Mouse (Mus musculus) gastrocnemius, adult 2 months (tissue): ENCODE data around the gene Btbd8. TPM values are rescaled to one million over a fixed set of nuclear protein-coding genes. Genes with fewer than 3 reads are reported as not detected.

ENCODE experiments used
- DNase-seq: peaks from one replicate; pipeline ENCODE4 v3.0.0; 2022
- H3K27ac ChIP-seq: fragments of 200-600 bp; 2 replicates; pipeline ENCODE4 v1.8.1; 2022; ENCODE audit warnings: mild to moderate bottlenecking
- H3K4me3 ChIP-seq: fragments of 200-600 bp; 2 replicates; pipeline ENCODE4 v1.8.1; 2022; ENCODE audit warnings: mild to moderate bottlenecking, moderate library complexity
- CTCF ChIP-seq: fragments of 200-600 bp; IDR thresholded peaks from 2 replicates; pipeline ENCODE4 v1.8.1; 2022; ENCODE audit warnings: antibody characterized with exemption, mild to moderate bottlenecking, moderate library complexity
- intact Hi-C: fragments of 180-260 bp; cut with DNase I; formaldehyde crosslinking; loops from one replicate; pipeline ENCODE4 v1.15.1; 2025
- total RNA-seq, 2 experiments: library from RNA; stranded (reverse); gene quantifications; 2 replicates each; pipeline ENCODE4 v1.2.3; 2021

Btbd8 gene
- total RNA-seq, 2 experiments from 2014 or later, result 5.5 to 8.5 TPM

- no peak for DNase-seq
- intact Hi-C loops, result no loop called here
- H3K4me3 ChIP-seq, result no peak within 1 kb of the TSS
- TF ChIP-seq CTCF, result no peak
- peak within 1 kb of the TSS; percentile 31; the same call in 1 of the 2 replicates for H3K27ac ChIP-seq
Measured at GRCm38 (mm10) chr5:107507321-107507720, 69.5 kb downstream of the Btbd8 start, which contains the start of gene Gm42669. Gm42669 (plus strand) TSS chr5:107507621.

- peak overlapping the region; percentile 88 for H3K27ac ChIP-seq
- peak overlapping the region; percentile 61 for H3K4me3 ChIP-seq
- no peak for TF ChIP-seq CTCF
- DNase-seq, result peak; percentile 62
- intact Hi-C loops, result no loop called here
Measured at GRCm38 (mm10) chr5:107510503-107510902, 72.7 kb downstream of the Btbd8 start.

- Histone ChIP-seq H3K4me3 (no peak overlapping the region), H3K27ac (peak overlapping the region; percentile 88)
- intact Hi-C loops, result no loop called here
- TF ChIP-seq CTCF, result no peak
- no peak for DNase-seq
Measured at GRCm38 (mm10) chr5:107511326-107511725, 73.5 kb downstream of the Btbd8 start.

- intact Hi-C loops, result no loop called here
- TF ChIP-seq CTCF, result peak; percentile 68
- Histone ChIP-seq H3K4me3 (no peak overlapping the region), H3K27ac (no peak overlapping the region)
- DNase-seq, result peak; percentile 64
Measured at GRCm38 (mm10) chr5:107513583-107513982, 75.8 kb downstream of the Btbd8 start.

GRCm38 (mm10) chr5:107515453-107515852 lies 77.7 kb downstream of the Btbd8 start:
- Histone ChIP-seq H3K4me3 (no peak overlapping the region), H3K27ac (no peak overlapping the region)
- DNase-seq, result no peak
- intact Hi-C loops, result no loop called here
- no peak for TF ChIP-seq CTCF

GRCm38 (mm10) chr5:107516087-107516486 lies 78.3 kb downstream of the Btbd8 start:
- TF ChIP-seq CTCF, result no peak
- intact Hi-C loops, result no loop called here
- Histone ChIP-seq H3K4me3 (no peak overlapping the region), H3K27ac (no peak overlapping the region)
- no peak for DNase-seq

GRCm38 (mm10) chr5:107518602-107519001 lies 80.8 kb downstream of the Btbd8 start:
- no peak for DNase-seq
- Histone ChIP-seq H3K27ac (no peak overlapping the region), H3K4me3 (no peak overlapping the region)
- intact Hi-C loops, result no loop called here
- no peak for TF ChIP-seq CTCF

GRCm38 (mm10) chr5:107521386-107521785 lies 83.6 kb downstream of the Btbd8 start:
- DNase-seq, result no peak
- intact Hi-C loops, result no loop called here
- H3K4me3 ChIP-seq, result no peak overlapping the region; the same call in 1 of the 2 replicates
- peak overlapping the region; percentile 71 for H3K27ac ChIP-seq
- TF ChIP-seq CTCF, result no peak

- no peak for TF ChIP-seq CTCF
- intact Hi-C loops, result no loop called here
- H3K4me3 ChIP-seq, result peak overlapping the region; percentile 43
- peak; percentile 62 for DNase-seq
- H3K27ac ChIP-seq, result peak overlapping the region; percentile 71
Measured at GRCm38 (mm10) chr5:107521897-107522296, 84.1 kb downstream of the Btbd8 start.

GRCm38 (mm10) chr5:107524281-107524680 lies 86.5 kb downstream of the Btbd8 start:
- TF ChIP-seq CTCF, result no peak
- Histone ChIP-seq H3K4me3 (no peak overlapping the region), H3K27ac (no peak overlapping the region)
- intact Hi-C loops, result no loop called here
- no peak for DNase-seq

GRCm38 (mm10) chr5:107528856-107529255 lies 91.1 kb downstream of the Btbd8 start:
- H3K4me3 ChIP-seq, result no peak overlapping the region
- H3K27ac ChIP-seq, result no peak overlapping the region
- TF ChIP-seq CTCF, result no peak
- intact Hi-C loops, result no loop called here
- DNase-seq, result no peak

GRCm38 (mm10) chr5:107533590-107533989 lies 95.8 kb downstream of the Btbd8 start:
- no peak for TF ChIP-seq CTCF
- DNase-seq, result no peak
- Histone ChIP-seq H3K4me3 (no peak overlapping the region), H3K27ac (no peak overlapping the region)
- intact Hi-C loops, result no loop called here

- intact Hi-C loops, result no loop called here
- no peak for DNase-seq
- peak within 1 kb of the TSS; percentile 40; the same call in 1 of the 2 replicates for H3K27ac ChIP-seq
- H3K4me3 ChIP-seq, result no peak within 1 kb of the TSS
- TF ChIP-seq CTCF, result no peak
Measured at GRCm38 (mm10) chr5:107534581-107534980, 96.8 kb downstream of the Btbd8 start, which contains the start of gene 1700028K03Rik. 1700028K03Rik (plus strand) TSS chr5:107534709.

GRCm38 (mm10) chr5:107541696-107542095 lies 103.9 kb downstream of the Btbd8 start:
- Histone ChIP-seq H3K27ac (peak overlapping the region; percentile 78), H3K4me3 (no peak overlapping the region)
- intact Hi-C loops, result no loop called here
- peak; percentile 74 for DNase-seq
- TF ChIP-seq CTCF, result no peak
